Mouse (Mus musculus) adrenal gland, postnatal 14 days (tissue): ENCODE results near the gene Apbb2. TPM values are rescaled to one million over a fixed set of nuclear protein-coding genes. Genes with fewer than 3 reads are reported as not detected.
A peak's percentile ranks its signal among the peaks of the same experiment; 100 is the strongest.

Experiments
- DNase-seq: peaks from one replicate; pipeline ENCODE4 v3.0.0; 2021; ENCODE audit warnings: mixed read lengths
- total RNA-seq: library from RNA; stranded (reverse); gene quantifications from 2 replicates; pipeline ENCODE4 v1.2.3, GENCODE M21; 2021

Gene Apbb2
- total RNA-seq, 1 experiment from 2014 or later = 59.9 TPM

- DNase-seq = peak; percentile 52
Observed at GRCm38 (mm10) chr5:66602287-66602820, 16.2 kb downstream of the Apbb2 start.

DNA sequence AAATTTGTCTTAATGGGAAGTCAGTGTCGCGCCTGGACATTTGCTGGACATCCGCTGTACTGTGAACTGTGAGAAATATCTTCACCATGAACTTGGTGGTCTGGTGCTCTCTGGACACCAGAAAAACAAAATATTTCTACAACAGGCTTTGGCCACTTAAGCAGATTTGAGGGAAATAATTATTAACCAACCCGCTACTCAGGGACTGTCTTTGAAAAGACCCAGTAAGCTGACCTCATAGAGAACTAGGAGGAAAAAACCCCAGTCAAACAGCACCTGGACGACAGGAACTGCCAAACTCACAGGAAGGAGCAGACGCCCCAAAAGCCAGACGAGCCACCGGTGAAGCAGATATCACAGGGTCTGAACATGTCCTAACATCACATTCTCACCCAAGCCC, 18.2 kb downstream of the Apbb2 start:
- no peak for DNase-seq

- DNase-seq = no peak
Observed at GRCm38 (mm10) chr5:66599888-66600287, 18.7 kb downstream of the Apbb2 start.

GRCm38 (mm10) chr5:66596296-66596695, 22.3 kb downstream of the Apbb2 start:
- no peak for DNase-seq

DNA sequence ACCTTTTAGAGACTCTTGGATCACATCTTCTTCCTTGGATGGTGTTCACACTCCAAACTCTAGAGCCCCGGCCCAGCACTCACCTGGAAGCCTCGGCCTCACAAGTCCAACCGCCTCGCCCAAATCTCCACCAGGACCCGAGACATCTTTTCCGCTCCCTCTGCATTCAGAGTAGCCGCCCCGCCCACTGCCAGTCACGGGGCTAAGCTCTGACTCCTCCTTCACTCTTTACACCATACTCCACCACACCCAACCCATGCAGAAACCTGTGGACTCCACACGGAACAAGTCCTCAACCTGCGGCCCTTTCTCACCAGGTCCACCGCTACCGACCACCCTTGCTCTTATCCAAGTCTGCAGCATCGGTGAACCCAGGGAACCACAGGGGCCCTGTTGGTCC, 23.7 kb downstream of the Apbb2 start:
- DNase-seq = no peak

GRCm38 (mm10) chr5:66586236-66586745, 32.3 kb downstream of the Apbb2 start:
- DNase-seq = no peak

- DNase-seq = no peak
Observed at GRCm38 (mm10) chr5:66583019-66583406, 35.6 kb downstream of the Apbb2 start.

- DNase-seq = no peak
Observed at GRCm38 (mm10) chr5:66582281-66583018, 36.1 kb downstream of the Apbb2 start.

DNA sequence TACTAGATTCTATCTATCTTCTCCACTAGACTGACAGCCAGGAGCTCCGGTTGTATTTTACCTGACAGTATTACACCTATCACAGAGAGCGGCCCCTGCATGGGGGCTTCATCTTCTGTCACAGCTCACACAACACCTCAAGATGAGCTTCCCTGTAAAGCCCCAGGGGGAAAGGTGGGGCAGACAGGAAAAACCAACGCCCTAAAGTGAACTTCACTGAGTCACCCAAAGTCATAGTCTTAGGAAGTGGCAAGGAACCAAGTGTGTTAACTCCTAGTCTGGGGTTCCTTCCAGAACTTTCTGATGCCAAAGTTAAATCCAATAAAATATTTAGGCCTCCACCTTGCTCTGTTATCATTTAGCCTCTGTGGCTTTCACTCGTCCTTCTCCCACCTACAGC, 39.5 kb downstream of the Apbb2 start:
- DNase-seq = peak; percentile 22

- DNase-seq = no peak
Observed at GRCm38 (mm10) chr5:66576299-66576698, 42.3 kb downstream of the Apbb2 start.

GRCm38 (mm10) chr5:66575148-66575547, 43.4 kb downstream of the Apbb2 start:
- DNase-seq = no peak

DNA sequence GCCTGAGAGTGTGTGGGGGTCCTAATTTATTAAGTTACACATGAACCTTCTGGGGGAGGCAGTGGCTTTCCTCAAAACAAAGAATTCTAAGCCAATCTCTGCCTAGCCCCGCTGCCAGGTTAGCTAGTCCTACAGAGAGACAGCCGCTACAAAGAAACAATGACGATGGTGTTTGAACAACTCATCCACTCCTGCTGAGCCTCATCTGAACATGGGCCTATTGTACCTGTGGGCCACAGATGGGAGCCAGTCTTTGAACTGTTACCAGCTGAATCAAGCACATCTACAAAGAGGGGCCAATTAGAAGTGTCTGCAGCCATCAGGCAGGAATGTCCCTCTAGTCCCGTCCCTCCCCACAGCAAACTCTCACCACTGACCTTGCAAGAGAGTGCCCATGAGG, 45.3 kb downstream of the Apbb2 start:
- no peak for DNase-seq

GRCm38 (mm10) chr5:66572086-66572855, 46.3 kb downstream of the Apbb2 start:
- peak; percentile 56 for DNase-seq

GRCm38 (mm10) chr5:66570709-66571108, 47.9 kb downstream of the Apbb2 start:
- no peak for DNase-seq

DNA sequence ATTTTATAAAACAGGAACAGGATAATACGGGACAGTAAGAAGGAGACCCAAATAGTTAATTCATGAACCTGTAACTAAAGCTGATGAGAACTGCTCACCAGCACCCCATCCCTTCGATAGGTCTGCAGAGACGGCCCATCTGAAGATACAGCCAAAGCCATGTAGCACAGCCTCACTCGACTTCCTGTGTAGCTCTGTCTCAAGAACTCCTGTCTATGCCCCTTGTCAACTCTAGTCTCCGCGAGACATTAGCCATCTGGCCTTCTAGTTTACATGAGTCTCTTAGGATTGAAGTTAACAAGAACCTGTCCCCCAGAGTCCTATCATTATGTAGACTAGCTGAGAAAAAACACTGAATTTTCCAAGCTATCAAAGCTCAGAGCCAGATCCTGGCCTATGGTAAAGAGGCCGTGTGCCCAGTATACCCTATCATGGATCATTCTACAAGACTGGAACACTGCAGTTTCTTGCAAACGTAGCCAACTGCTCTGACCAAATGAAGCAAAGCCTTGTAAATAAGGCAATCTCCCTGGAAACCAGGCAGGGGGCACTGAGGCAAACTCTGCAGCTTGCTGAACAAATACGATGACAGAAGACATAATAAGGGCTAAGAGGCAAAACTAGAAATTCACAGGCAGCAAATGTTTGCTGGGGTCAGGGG, 49.3 kb downstream of the Apbb2 start:
- no peak for DNase-seq

DNA sequence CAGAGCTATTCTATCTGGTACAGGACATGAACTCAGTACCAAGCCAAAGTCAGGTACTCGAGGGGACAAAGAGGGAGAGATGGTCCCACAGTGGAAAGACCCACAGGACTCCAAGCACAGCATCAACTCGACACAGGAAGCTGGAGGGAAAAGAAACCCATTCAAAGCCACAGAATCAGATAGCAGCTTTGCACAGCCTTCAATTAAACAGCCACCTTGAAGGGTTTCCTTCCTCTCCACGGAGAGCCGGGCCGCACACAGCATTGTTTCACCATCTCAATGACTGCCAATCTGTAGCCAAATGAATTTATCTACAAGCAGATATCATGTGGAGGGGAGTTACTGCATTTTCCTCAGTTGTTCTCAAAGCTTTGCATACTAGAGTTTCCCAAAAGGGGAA, 50.6 kb downstream of the Apbb2 start:
- DNase-seq = peak; percentile 13

DNA sequence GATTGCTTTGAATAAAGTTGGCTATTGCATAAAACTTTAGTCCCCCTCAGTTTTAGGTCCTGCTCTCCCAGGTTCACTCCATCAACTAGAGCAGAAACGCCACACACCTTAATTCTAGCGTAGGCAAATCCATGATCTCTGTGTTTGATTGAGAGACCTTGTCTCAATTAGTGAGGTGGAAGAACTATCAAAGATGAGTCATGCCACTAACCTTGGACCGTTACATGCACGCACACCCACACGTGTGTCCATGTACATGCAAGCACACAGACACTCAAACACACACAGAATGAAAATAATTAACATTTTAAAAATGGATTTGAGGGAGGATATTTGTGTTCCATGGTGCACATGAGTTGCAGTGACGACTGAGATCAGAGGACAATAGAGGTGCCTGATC, 51.2 kb downstream of the Apbb2 start:
- DNase-seq = no peak

DNA sequence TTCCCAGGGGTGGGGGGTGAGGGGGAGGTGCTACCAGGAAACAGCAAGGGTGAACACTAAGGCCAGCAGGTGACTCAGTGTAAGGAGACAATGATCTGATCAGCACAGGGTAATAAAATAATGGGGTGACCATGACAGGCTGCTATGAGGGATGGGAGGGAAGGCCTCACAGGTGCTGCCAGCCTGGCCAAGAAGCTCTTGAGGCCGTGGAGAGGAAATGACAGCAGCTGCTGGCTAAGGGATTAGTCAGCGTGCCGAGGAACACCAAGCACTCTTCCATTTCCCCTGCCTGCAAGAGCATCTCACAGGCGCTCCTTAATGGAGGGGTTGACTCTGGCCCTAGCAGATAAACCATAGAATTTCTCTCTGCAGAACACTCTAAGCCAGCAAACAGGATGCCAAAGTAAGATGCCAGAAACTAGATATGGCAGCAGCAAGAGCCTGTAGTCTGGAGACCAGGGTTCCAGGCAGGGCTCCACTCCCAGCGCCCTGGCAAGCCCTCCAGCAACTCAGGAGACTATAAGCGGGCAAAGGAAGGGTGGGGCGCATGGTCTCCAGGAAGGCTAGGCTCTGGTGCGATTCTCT, 58.9 kb downstream of the Apbb2 start:
- peak; percentile 45 for DNase-seq

- DNase-seq = no peak
Observed at GRCm38 (mm10) chr5:66558094-66558493, 60.5 kb downstream of the Apbb2 start.

GRCm38 (mm10) chr5:66553933-66554332, 64.7 kb downstream of the Apbb2 start:
- no peak for DNase-seq

DNA sequence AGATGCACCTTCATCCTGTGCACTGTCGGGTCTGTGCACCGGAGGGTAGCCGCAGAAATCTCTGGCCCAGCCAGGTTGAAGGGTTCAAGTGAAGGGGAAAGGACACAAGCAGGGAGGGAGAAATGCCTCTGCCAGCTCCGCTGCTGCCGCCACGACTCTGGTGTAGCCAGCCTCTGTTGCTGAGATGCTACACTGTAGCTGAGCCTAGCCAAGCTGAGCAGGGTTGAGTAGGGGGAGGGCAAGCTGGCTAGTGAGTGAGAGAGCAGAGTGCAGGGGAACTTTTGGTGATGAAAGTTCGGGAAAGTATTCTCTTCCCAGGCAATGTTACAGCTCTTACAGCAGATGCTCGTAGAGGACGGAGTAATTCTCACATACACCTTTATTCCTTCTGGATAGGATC, 66.3 kb downstream of the Apbb2 start:
- no peak for DNase-seq

DNA sequence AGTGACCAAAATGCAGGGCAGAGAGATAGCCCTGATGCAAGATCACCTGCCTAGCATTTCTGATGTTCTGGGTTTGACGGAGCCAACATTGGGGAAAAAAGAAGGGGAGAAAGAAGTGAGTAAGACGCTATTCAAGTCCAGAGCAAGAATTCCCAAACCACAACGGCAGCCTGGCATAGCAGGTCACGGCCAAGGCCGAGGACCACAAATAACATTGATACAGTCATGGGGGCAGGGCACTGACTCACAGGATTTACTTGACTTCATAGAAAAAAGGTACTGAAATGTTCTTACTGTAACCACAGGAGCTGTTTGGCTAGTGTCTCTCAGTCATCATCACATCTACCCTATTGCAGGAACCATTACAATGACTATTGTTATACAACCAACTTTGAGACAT, 68.3 kb downstream of the Apbb2 start:
- peak; percentile 59 for DNase-seq
